Mouse (Mus musculus) brain, adult 2 months (tissue): Measurements from ENCODE around the gene Tox3.

Experiments
- DNase-seq: peaks from one replicate; pipeline ENCODE4 v3.0.0; 2011; ENCODE audit warnings: low read depth, low spot score

Tox3 gene

DNA sequence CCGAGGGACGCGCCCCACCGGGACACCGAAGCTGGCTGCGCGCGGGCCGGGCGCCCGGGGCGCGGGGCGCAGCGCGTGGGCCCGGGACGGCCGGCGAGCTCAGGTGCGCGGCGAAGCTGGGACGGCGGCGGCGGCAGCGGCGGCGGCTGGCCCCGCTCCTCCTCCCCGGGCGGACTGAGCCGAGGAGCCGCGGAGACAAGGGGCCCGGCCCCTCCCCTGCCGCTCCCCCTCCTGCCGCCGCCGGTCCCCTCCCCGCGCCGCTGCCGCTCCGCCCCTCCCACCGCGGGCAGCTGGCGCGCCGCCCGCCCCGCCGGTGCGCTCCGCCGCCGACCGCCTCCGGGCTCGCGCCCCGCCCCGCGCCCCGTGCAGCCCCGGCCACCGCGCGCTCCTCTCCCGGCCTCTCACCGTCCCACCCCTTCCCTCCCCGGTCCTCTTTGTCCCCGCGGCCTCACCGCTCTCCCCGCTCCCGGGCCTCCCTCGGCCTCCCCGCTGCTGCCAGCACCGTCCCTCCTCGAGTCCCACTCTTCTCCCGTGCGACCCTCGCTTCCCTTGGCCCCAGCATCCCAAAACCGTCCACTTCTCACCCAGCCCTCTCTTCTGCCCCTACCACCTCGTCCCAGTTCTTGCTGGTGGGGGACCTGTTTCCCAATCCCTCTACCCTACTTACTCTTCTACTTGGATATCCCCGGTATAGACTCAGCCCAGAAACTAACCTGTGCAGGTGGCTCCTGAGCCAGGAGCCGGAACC, at the start of gene Tox3:
Gene Tox3, minus strand, starts transcription at position 166 of the 748 bp plus-strand sequence.
- DNase-seq = peak; percentile 28

GRCm38 (mm10) chr8:90392643-90393042, 44.5 kb upstream of the Tox3 start:
- no peak for DNase-seq

GRCm38 (mm10) chr8:90391483-90392074, 43.4 kb upstream of the Tox3 start:
- no peak for DNase-seq

- DNase-seq = peak; percentile 27
Observed at GRCm38 (mm10) chr8:90390827-90391226, 42.7 kb upstream of the Tox3 start.

DNA sequence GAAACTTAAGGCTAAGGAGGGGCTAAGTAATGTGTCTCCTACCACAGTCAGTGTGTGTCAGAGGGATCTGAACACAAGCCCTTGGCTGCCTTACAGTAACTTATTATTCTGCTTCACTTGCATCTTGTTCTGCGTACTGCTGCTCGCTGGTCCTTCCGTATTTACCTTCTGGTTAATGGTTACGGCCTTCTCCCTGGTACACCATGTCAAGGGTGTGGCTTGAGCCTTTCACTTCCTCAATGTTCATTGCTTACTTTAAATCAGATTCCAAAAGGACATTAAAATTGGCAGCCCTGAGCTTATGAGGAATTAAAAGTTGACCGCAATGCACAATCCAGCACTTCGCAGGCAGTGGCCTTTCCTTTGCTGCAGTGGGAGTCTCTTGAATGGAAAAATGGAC, 30.9 kb upstream of the Tox3 start:
- no peak for DNase-seq

DNA sequence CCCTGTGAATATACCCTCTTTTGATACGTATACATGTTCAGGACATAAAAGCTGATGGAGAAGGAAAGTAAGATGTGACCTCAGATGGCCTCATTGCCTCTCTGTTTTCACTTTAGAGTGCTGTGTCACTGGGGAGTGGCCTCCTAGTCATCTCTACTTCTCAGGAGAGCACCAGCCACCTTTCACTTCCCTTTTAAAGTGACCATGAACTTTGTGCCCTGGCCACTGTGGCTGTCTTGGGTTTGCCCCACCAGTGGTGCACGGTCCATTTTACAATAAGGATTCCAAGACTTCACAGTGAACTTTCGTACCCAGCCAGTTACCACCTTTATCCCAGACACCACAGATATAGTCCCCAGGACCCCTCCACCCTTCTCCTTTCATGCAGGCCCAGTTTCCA, 29.9 kb upstream of the Tox3 start:
- DNase-seq = no peak

DNA sequence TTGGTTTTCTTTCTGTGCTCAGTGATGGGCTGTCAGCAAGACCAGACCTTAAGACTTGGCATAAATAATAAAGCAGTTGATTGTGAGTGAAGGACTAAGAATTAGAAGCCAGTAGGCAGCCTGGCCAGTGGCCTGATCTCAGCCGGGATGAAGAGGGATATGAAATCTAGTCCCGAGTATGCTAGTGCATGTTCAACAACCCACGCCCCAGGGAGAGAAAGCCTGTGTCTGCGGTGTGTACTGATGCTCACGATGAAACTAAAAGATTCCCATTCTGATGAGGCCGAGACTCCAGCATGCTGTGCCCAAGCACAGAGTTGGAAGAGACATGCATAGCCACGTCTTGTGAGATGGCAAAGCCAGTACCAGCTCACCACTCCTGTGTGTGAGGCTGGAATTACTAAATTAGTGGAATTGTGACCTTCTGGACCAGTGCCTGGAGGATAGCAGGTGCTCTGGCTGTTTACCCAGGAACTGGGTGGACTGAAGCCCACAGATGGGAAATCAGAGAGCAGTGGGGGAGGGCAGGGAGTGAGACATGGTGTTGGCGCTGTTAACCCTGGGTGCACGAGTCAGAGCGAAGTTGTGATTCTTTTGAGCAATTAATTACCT, 23.6 kb upstream of the Tox3 start:
- peak; percentile 75 for DNase-seq

DNA sequence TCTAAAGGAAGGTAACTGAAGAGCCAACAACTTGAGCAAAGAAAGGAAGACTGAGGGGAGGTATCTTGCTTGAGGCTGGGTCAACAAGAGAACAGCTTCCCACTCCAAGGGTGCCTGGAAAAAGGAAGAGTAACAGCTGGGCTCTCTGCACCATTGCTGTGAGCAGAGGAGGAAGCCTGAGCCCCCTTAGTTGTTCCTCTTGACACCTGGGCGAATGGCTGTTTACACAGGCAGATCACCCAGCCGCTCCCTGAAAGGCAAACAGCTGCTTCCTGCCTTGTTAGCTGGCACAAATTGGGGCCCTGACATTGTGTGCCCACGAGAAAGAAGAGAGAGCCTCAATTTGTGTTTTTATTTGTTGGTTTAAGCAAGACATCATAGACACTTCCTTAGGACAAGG, 21.7 kb upstream of the Tox3 start:
- no peak for DNase-seq

GRCm38 (mm10) chr8:90356729-90357128, 8.6 kb upstream of the Tox3 start:
- no peak for DNase-seq

GRCm38 (mm10) chr8:90354782-90355181, 6.6 kb upstream of the Tox3 start:
- no peak for DNase-seq

DNA sequence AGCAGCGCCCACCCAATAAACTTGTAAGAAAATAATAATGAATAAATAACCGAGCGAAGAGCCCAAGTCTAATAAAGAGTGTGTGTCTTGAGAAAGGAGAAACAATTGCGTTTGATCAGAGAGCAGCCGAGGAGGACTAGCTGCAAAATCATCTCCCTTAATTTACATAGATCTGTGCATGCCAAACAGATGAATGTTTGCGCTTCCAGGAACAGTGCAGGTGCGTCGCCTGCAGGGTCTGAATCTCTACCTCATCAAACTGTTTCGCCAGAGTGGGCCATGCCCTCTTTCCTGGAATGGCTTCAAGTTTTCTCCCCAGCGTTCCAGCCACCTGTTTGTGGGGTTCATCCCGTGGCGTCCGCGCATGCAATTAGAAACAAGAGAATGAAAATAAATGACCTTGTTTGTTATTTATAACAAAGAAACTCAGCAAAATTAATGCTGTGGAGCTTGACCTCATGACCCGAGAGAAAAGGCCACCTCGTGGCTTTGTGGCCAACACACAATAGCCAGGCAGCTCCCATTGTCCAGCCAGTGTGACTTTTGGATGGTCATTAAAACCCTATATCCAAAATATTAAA, 5.9 kb upstream of the Tox3 start:
- DNase-seq = no peak

GRCm38 (mm10) chr8:90353499-90353898, 5.4 kb upstream of the Tox3 start:
- no peak for DNase-seq

DNA sequence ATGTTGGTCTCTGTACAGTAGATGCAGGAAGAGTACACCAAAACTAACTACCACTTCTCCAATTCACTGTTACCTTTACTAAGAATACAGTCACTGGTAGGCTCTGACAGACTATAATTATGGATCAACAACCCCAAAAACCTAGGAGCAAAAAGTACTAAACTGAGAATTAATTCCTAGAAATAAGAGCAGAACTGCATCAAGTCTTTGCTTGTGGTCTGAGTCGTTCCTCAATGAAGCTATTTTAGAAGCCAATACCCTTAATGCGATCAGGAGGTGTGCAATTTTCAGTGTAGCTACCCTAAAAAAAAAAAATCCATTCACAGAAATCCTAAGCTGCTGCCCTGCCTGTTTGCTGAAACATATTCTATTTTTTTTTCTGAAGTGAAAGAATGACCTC, 4.8 kb upstream of the Tox3 start:
- no peak for DNase-seq

DNA sequence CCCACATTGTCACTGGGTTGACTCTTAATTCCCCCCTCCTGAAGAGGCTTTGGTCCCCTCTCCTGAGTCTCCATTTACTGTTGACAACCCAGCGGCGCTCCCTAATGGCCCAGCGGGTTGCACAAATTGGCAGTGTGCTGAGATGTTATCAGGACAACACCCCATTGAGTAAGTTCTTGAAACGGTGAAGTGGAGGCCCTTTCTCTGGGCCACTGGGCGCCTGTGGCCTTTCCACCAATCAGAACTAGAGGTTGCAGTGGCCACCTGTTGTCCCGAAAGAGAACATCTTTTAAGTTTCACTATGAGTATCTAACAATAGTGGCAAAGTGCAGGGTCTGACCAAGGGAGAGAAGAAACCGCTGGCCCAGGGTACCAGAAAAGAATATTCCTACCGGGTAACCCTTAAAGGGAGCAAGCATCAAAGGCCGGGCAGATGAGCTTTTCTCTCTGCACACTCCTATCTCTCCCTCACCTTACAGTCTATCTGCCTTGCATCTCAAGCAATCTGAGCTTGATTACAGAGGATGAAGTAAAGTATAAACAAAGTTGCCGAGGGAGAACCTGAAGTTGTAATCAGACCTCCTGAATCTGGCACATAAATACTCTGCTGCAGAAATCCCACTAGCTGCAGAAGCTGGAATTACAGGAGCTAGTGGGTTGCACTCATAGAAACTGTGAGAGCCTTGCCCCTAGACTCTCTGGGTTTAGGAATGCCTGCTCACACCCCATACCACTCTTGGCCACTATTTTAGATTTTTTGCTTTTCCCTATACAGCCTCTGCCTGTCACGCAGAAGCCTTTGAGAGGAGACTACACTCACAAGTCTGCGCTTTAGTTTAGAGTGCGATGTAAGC, 1.8 kb upstream of the Tox3 start:
- DNase-seq = peak; percentile 45

DNA sequence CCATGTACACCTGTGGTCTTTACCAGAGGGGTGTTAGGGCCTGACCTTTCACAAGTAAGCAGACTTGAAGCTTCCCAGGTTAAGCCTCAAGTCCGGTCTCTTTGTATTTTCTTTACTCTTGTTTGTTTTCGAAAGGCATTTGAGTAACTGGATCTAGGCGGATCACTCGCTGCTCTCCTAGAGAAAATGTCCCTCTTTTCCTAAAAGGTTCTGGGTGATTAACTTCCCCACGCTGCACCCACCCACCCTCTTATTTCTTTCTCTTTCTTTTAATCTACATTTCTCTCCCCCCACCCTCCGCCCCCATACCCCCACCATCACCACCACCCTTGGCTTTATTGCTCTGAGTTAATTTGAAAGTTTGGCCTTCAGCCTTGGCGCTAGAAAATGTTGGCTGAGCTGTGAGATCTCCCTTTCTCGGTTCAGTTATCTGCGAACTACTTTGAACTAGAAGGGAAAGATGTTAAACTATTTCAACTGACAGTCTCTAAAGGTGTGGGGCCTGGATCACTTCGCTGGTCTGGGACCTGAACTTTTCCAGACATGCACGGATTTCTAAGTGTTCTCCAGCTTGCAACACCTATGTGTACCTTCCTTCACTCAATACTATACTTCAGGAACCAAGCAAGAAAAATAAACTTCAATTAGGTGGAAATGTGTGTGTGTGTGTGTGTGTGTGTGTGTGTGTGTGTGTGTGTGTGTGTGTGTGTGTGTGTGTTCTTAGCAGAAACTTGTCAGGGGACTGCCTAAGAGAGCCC, 962 bp upstream of the Tox3 start:
- no peak for DNase-seq

GRCm38 (mm10) chr8:90347581-90348177, 464 bp downstream of the Tox3 start:
- no peak for DNase-seq

GRCm38 (mm10) chr8:90346880-90347535, 1.1 kb downstream of the Tox3 start:
- no peak for DNase-seq

DNA sequence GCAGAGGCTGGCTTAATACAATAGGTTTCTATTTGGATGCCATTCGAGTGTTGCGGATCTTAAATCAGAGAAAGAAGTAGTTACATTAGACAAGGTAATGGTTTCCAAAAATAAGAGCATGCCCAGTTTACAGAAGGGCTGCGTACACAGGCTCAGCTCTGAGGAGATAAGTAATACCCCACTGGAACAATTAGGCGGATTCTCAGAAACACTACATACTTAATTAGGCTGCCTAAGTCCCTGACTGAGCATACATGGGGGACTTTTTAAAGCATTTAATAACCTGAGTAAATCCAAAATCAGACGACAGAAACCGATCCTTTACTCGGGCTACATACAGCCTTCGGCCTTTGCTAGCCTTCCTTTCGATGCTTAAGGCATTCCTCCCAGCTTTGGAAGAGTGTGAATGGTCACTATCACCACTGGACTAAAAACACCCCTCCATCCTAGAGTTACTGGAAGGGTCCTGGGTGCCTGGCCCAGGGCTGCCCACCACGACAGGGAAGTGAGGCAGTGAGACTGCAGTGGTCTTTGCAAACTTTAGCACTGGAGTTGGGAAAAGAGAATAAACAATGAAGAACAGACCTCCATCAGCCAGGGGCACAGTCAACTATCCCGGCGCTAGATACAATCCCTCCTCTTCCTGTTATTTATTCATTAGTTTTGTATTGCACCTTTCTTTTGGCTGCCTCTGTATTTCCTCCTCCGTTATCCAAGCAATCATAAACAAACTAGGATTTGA, 1.8 kb downstream of the Tox3 start:
- no peak for DNase-seq
